Mouse (Mus musculus): ENCODE measurements at regions not wholly inside any gene's neighbourhood (a gene's known extent, or its start where the extent isn't known, plus 50 kb on each side); places are given as distances from the start of the nearest gene placed in this dataset.

- Histone ChIP-seq H3K36me3 (replicated peaks; ENCODE audit: low read length) (no peaks in the 10 kb centered on the region), H3K9me3 (no peaks in the 10 kb centered on the region)
- TF ChIP-seq FLI1 (IDR thresholded peaks at IDR 0.05; ENCODE audit: low read length) (no peak), GATA1 (IDR thresholded peaks at IDR 0.05; ENCODE audit: borderline replicate concordance, low read length) (no peak)
Observed at GRCm38 (mm10) chr17:51370990-51371389, 191.8 kb upstream of the Tbc1d5 start.

GRCm38 (mm10) chr17:51370085-51370484 lies 190.9 kb upstream of the Tbc1d5 start:
- Histone ChIP-seq H3K4me3 (replicated peaks) (no peak overlapping the region), H3K36me3 (replicated peaks; ENCODE audit: low read length) (no peaks in the 10 kb centered on the region), H3K9me3 (no peaks in the 10 kb centered on the region), H3K27me3 (replicated peaks) (no peaks in the 10 kb centered on the region), H3K4me1 (no peaks in the 10 kb centered on the region; the same call in 1 of the 2 replicates)
- TF ChIP-seq GATA1 (IDR thresholded peaks at IDR 0.05; ENCODE audit: borderline replicate concordance, low read length) (no peak), FLI1 (IDR thresholded peaks at IDR 0.05; ENCODE audit: low read length) (no peak)

More at GRCm38 (mm10) chr17:51370990-51371389, 191.8 kb upstream of the Tbc1d5 start:
- Histone ChIP-seq H3K4me1 (no peaks in the 10 kb centered on the region; the same call in 1 of the 2 replicates), H3K27me3 (replicated peaks) (no peaks in the 10 kb centered on the region), H3K4me3 (replicated peaks) (no peak overlapping the region)

- Histone ChIP-seq H3K4me1 (no peaks in the 10 kb centered on the region), H3K36me3 (replicated peaks; ENCODE audit: low read length) (no peaks in the 10 kb centered on the region), H3K4me3 (replicated peaks) (no peak overlapping the region), H3K27me3 (replicated peaks) (no peaks in the 10 kb centered on the region), H3K9me3 (peaks cover 5% of the 10 kb centered on the region; the same call in 1 of the 2 replicates)
- TF ChIP-seq GATA1 (IDR thresholded peaks at IDR 0.05; ENCODE audit: borderline replicate concordance, low read length), result no peak
- no peak for TF ChIP-seq FLI1 (IDR thresholded peaks at IDR 0.05; ENCODE audit: low read length)
Observed at GRCm38 (mm10) chr17:51362801-51363200, 183.6 kb upstream of the Tbc1d5 start.

GRCm38 (mm10) chr17:51362271-51362670 lies 183.1 kb upstream of the Tbc1d5 start:
- TF ChIP-seq GATA1 (IDR thresholded peaks at IDR 0.05; ENCODE audit: borderline replicate concordance, low read length) (no peak), FLI1 (IDR thresholded peaks at IDR 0.05; ENCODE audit: low read length) (no peak)
- H3K9me3 ChIP-seq, result peaks cover 5% of the 10 kb centered on the region; the same call in 1 of the 2 replicates

GRCm38 (mm10) chr17:51358362-51358739 lies 179.2 kb upstream of the Tbc1d5 start:
- H3K4me1 ChIP-seq, result no peaks in the 10 kb centered on the region
- peaks cover 5% of the 10 kb centered on the region; the same call in 1 of the 2 replicates for H3K9me3 ChIP-seq
- no peak for TF ChIP-seq GATA1 (IDR thresholded peaks at IDR 0.05; ENCODE audit: borderline replicate concordance, low read length)
- no peak for TF ChIP-seq FLI1 (IDR thresholded peaks at IDR 0.05; ENCODE audit: low read length)
- no peaks in the 10 kb centered on the region for H3K27me3 ChIP-seq (replicated peaks)
- H3K36me3 ChIP-seq (replicated peaks; ENCODE audit: low read length), result no peaks in the 10 kb centered on the region
- no peak overlapping the region for H3K4me3 ChIP-seq (replicated peaks)

More at GRCm38 (mm10) chr17:51362271-51362670, 183.1 kb upstream of the Tbc1d5 start:
- H3K4me3 ChIP-seq (replicated peaks), result no peak overlapping the region
- no peaks in the 10 kb centered on the region for H3K27me3 ChIP-seq (replicated peaks)
- no peaks in the 10 kb centered on the region for H3K4me1 ChIP-seq
- H3K36me3 ChIP-seq (replicated peaks; ENCODE audit: low read length), result no peaks in the 10 kb centered on the region

- no peak for TF ChIP-seq FLI1 (IDR thresholded peaks at IDR 0.05; ENCODE audit: low read length)
- TF ChIP-seq GATA1 (IDR thresholded peaks at IDR 0.05; ENCODE audit: borderline replicate concordance, low read length), result no peak
- no peaks in the 10 kb centered on the region for H3K36me3 ChIP-seq (replicated peaks; ENCODE audit: low read length)
- H3K4me1 ChIP-seq, result no peaks in the 10 kb centered on the region
- H3K4me3 ChIP-seq (replicated peaks), result no peak overlapping the region
- peaks cover 5% of the 10 kb centered on the region; the same call in 1 of the 2 replicates for H3K9me3 ChIP-seq
- H3K27me3 ChIP-seq (replicated peaks), result no peaks in the 10 kb centered on the region
Observed at GRCm38 (mm10) chr17:51357690-51358361, 178.7 kb upstream of the Tbc1d5 start.

- no peaks in the 10 kb centered on the region for H3K36me3 ChIP-seq (replicated peaks; ENCODE audit: low read length)
- H3K4me3 ChIP-seq (replicated peaks), result no peak overlapping the region
- H3K9me3 ChIP-seq, result no peaks in the 10 kb centered on the region
- TF ChIP-seq FLI1 (IDR thresholded peaks at IDR 0.05; ENCODE audit: low read length) (no peak), GATA1 (IDR thresholded peaks at IDR 0.05; ENCODE audit: borderline replicate concordance, low read length) (no peak)
- no peaks in the 10 kb centered on the region for H3K4me1 ChIP-seq
- H3K27me3 ChIP-seq (replicated peaks), result no peaks in the 10 kb centered on the region
Observed at GRCm38 (mm10) chr17:51356447-51356846, 177.3 kb upstream of the Tbc1d5 start.

GRCm38 (mm10) chr17:51321868-51322267 lies 142.7 kb upstream of the Tbc1d5 start:
- H3K27me3 ChIP-seq (replicated peaks), result no peaks in the 10 kb centered on the region
- no peaks in the 10 kb centered on the region for H3K36me3 ChIP-seq (replicated peaks; ENCODE audit: low read length)
- TF ChIP-seq GATA1 (IDR thresholded peaks at IDR 0.05; ENCODE audit: borderline replicate concordance, low read length) (no peak), FLI1 (IDR thresholded peaks at IDR 0.05; ENCODE audit: low read length) (no peak)
- H3K4me1 ChIP-seq, result no peaks in the 10 kb centered on the region
- H3K4me3 ChIP-seq (replicated peaks), result no peak overlapping the region
- H3K9me3 ChIP-seq, result 0 out of 2 replicates have a peak, but pooled peaks cover 8% of the 10 kb centered on the region

GRCm38 (mm10) chr17:51321025-51321424 lies 141.9 kb upstream of the Tbc1d5 start:
- H3K9me3 ChIP-seq, result 0 out of 2 replicates have a peak, but pooled peaks cover 8% of the 10 kb centered on the region
- H3K36me3 ChIP-seq (replicated peaks; ENCODE audit: low read length), result no peaks in the 10 kb centered on the region
- H3K4me1 ChIP-seq, result no peaks in the 10 kb centered on the region
- no peaks in the 10 kb centered on the region for H3K27me3 ChIP-seq (replicated peaks)
- TF ChIP-seq FLI1 (IDR thresholded peaks at IDR 0.05; ENCODE audit: low read length), result no peak
- TF ChIP-seq GATA1 (IDR thresholded peaks at IDR 0.05; ENCODE audit: borderline replicate concordance, low read length), result no peak
- H3K4me3 ChIP-seq (replicated peaks), result no peak overlapping the region

GRCm38 (mm10) chr17:51304964-51305363 lies 125.8 kb upstream of the Tbc1d5 start:
- H3K4me3 ChIP-seq (replicated peaks), result no peak overlapping the region
- TF ChIP-seq GATA1 (IDR thresholded peaks at IDR 0.05; ENCODE audit: borderline replicate concordance, low read length) (no peak), FLI1 (IDR thresholded peaks at IDR 0.05; ENCODE audit: low read length) (no peak)
- H3K4me1 ChIP-seq, result peaks cover 13% of the 10 kb centered on the region
- H3K9me3 ChIP-seq, result peaks cover 4% of the 10 kb centered on the region
- H3K36me3 ChIP-seq (replicated peaks; ENCODE audit: low read length), result no peaks in the 10 kb centered on the region
- H3K27me3 ChIP-seq (replicated peaks), result no peaks in the 10 kb centered on the region

All from megakaryocyte, embryonic 14.5 days (primary cell).